Mouse (Mus musculus): Measurements from ENCODE around the gene Sh3gl2.

- TF ChIP-seq CTCF (IDR thresholded peaks at IDR 0.05; ENCODE audit: control insufficient read depth, insufficient read depth, insufficient replicate concordance, low read depth, low read length) (no peak), POLR2A (IDR thresholded peaks at IDR 0.05; ENCODE audit: control insufficient read depth, low read depth, low read length) (no peak)
Measured at GRCm38 (mm10) chr4:85205071-85205635, at the start of gene Sh3gl2.

Data from testis, adult 2 months (tissue).